Mouse (Mus musculus): ENCODE measurements around the gene Evl. TPM values are rescaled to one million over a fixed set of nuclear protein-coding genes. Genes with fewer than 3 reads are reported as not detected.

Evl gene
- polyA plus RNA-seq, 1 experiment from 2014 or later = 80.0 TPM

GRCm38 (mm10) chr12:108601326-108601725 is 46.8 kb downstream of the Evl start:
- ATAC-seq (ENCODE audit: insufficient number of reproducible peaks, low FRiP score, low TSS enrichment, low read depth) (no peak), DNase-seq (ENCODE audit: low spot score) (no peak)
- no peak overlapping the region for H3K9ac ChIP-seq (ENCODE audit: low read length)
- peaks cover 4% of the 10 kb centered on the region; the same call in 1 of the 2 replicates for H3K4me1 ChIP-seq (ENCODE audit: control insufficient read depth, insufficient read depth, low read length)
- no peaks in the 10 kb centered on the region for H3K36me3 ChIP-seq (ENCODE audit: control insufficient read depth, insufficient read depth, low read length)
- no peak overlapping the region for H3K4me3 ChIP-seq (ENCODE audit: low read depth, low read length)
- no peaks in the 10 kb centered on the region for H3K27me3 ChIP-seq (ENCODE audit: control insufficient read depth, insufficient read depth, low read length)
- no peaks in the 10 kb centered on the region for H3K9me3 ChIP-seq (ENCODE audit: control insufficient read depth, low read length)
- WGBS = 84% methylated on average over 8 of the region's 8 CpGs
- H3K27ac ChIP-seq (replicated peaks; ENCODE audit: low read depth, low read length) = no peak overlapping the region
- H3K4me2 ChIP-seq (ENCODE audit: low read depth, severe bottlenecking) = no peak overlapping the region

- H3K4me1 ChIP-seq (ENCODE audit: control insufficient read depth, insufficient read depth, low read length) = peaks cover 4% of the 10 kb centered on the region; the same call in 1 of the 2 replicates
Observed at GRCm38 (mm10) chr12:108604546-108604945, 50.0 kb downstream of the Evl start.

GRCm38 (mm10) chr12:108605521-108606281 is 51.2 kb downstream of the Evl start:
- no peak for ATAC-seq (ENCODE audit: insufficient number of reproducible peaks, low FRiP score, low TSS enrichment, low read depth)
- Histone ChIP-seq H3K27ac (replicated peaks; ENCODE audit: low read depth, low read length) (no peak overlapping the region; the same call in 1 of the 2 replicates), H3K4me2 (ENCODE audit: low read depth, severe bottlenecking) (no peak overlapping the region)

More at GRCm38 (mm10) chr12:108604546-108604945, 50.0 kb downstream of the Evl start:
- Histone ChIP-seq H3K27me3 (ENCODE audit: control insufficient read depth, insufficient read depth, low read length) (no peaks in the 10 kb centered on the region), H3K9me3 (ENCODE audit: control insufficient read depth, low read length) (no peaks in the 10 kb centered on the region), H3K36me3 (ENCODE audit: control insufficient read depth, insufficient read depth, low read length) (no peaks in the 10 kb centered on the region), H3K27ac (replicated peaks; ENCODE audit: low read depth, low read length) (no peak overlapping the region), H3K4me2 (ENCODE audit: low read depth, severe bottlenecking) (no peak overlapping the region), H3K4me3 (ENCODE audit: low read depth, low read length) (no peak overlapping the region), H3K9ac (ENCODE audit: low read length) (no peak overlapping the region)
- DNase-seq (ENCODE audit: low spot score) (no peak), ATAC-seq (ENCODE audit: insufficient number of reproducible peaks, low FRiP score, low TSS enrichment, low read depth) (no peak)

GRCm38 (mm10) chr12:108606321-108606720 is 51.8 kb downstream of the Evl start:
- Histone ChIP-seq H3K4me3 (ENCODE audit: low read depth, low read length) (no peak overlapping the region), H3K36me3 (ENCODE audit: control insufficient read depth, insufficient read depth, low read length) (no peaks in the 10 kb centered on the region), H3K4me1 (ENCODE audit: control insufficient read depth, insufficient read depth, low read length) (peaks cover 4% of the 10 kb centered on the region; the same call in 1 of the 2 replicates), H3K9ac (ENCODE audit: low read length) (no peak overlapping the region), H3K4me2 (ENCODE audit: low read depth, severe bottlenecking) (no peak overlapping the region), H3K27ac (replicated peaks; ENCODE audit: low read depth, low read length) (no peak overlapping the region), H3K9me3 (ENCODE audit: control insufficient read depth, low read length) (no peaks in the 10 kb centered on the region), H3K27me3 (ENCODE audit: control insufficient read depth, insufficient read depth, low read length) (no peaks in the 10 kb centered on the region)
- DNase-seq (ENCODE audit: low spot score) (no peak), ATAC-seq (ENCODE audit: insufficient number of reproducible peaks, low FRiP score, low TSS enrichment, low read depth) (no peak)
- WGBS = 86% methylated on average over 7 of the region's 7 CpGs

More at GRCm38 (mm10) chr12:108605521-108606281, 51.2 kb downstream of the Evl start:
- Histone ChIP-seq H3K9me3 (ENCODE audit: control insufficient read depth, low read length) (no peaks in the 10 kb centered on the region), H3K4me3 (ENCODE audit: low read depth, low read length) (no peak overlapping the region), H3K36me3 (ENCODE audit: control insufficient read depth, insufficient read depth, low read length) (no peaks in the 10 kb centered on the region), H3K9ac (ENCODE audit: low read length) (no peak overlapping the region), H3K4me1 (ENCODE audit: control insufficient read depth, insufficient read depth, low read length) (peaks cover 4% of the 10 kb centered on the region; the same call in 1 of the 2 replicates), H3K27me3 (ENCODE audit: control insufficient read depth, insufficient read depth, low read length) (no peaks in the 10 kb centered on the region)
- 70% methylated on average over 12 of the region's 12 CpGs for WGBS
- no peak for DNase-seq (ENCODE audit: low spot score)

- Histone ChIP-seq H3K4me3 (ENCODE audit: low read depth, low read length) (no peak overlapping the region), H3K9ac (ENCODE audit: low read length) (no peak overlapping the region), H3K36me3 (ENCODE audit: control insufficient read depth, insufficient read depth, low read length) (no peaks in the 10 kb centered on the region), H3K9me3 (ENCODE audit: control insufficient read depth, low read length) (no peaks in the 10 kb centered on the region), H3K4me2 (ENCODE audit: low read depth, severe bottlenecking) (no peak overlapping the region), H3K4me1 (ENCODE audit: control insufficient read depth, insufficient read depth, low read length) (peaks cover 4% of the 10 kb centered on the region; the same call in 1 of the 2 replicates), H3K27me3 (ENCODE audit: control insufficient read depth, insufficient read depth, low read length) (no peaks in the 10 kb centered on the region), H3K27ac (replicated peaks; ENCODE audit: low read depth, low read length) (no peak overlapping the region)
- ATAC-seq (ENCODE audit: insufficient number of reproducible peaks, low FRiP score, low TSS enrichment, low read depth) (no peak), DNase-seq (ENCODE audit: low spot score) (no peak)
- 95% methylated on average over 3 of the region's 3 CpGs for WGBS
Observed at GRCm38 (mm10) chr12:108609446-108609845, 54.9 kb downstream of the Evl start.

GRCm38 (mm10) chr12:108610255-108610654 is 55.7 kb downstream of the Evl start:
- H3K27me3 ChIP-seq (ENCODE audit: control insufficient read depth, insufficient read depth, low read length) = no peaks in the 10 kb centered on the region
- no peak overlapping the region for H3K4me3 ChIP-seq (ENCODE audit: low read depth, low read length)
- H3K9me3 ChIP-seq (ENCODE audit: control insufficient read depth, low read length) = no peaks in the 10 kb centered on the region
- H3K4me2 ChIP-seq (ENCODE audit: low read depth, severe bottlenecking) = no peak overlapping the region
- ATAC-seq (ENCODE audit: insufficient number of reproducible peaks, low FRiP score, low TSS enrichment, low read depth) (no peak), DNase-seq (ENCODE audit: low spot score) (no peak)
- no peaks in the 10 kb centered on the region for H3K36me3 ChIP-seq (ENCODE audit: control insufficient read depth, insufficient read depth, low read length)
- no peak overlapping the region for H3K9ac ChIP-seq (ENCODE audit: low read length)
- 92% methylated on average over 4 of the region's 4 CpGs for WGBS
- H3K4me1 ChIP-seq (ENCODE audit: control insufficient read depth, insufficient read depth, low read length) = peaks cover 3% of the 10 kb centered on the region; the same call in 1 of the 2 replicates
- no peak overlapping the region for H3K27ac ChIP-seq (replicated peaks; ENCODE audit: low read depth, low read length)

GRCm38 (mm10) chr12:108613081-108613480 is 58.6 kb downstream of the Evl start:
- Histone ChIP-seq H3K9ac (ENCODE audit: low read length) (no peak overlapping the region), H3K4me1 (ENCODE audit: control insufficient read depth, insufficient read depth, low read length) (no peaks in the 10 kb centered on the region), H3K27ac (replicated peaks; ENCODE audit: low read depth, low read length) (no peak overlapping the region), H3K9me3 (ENCODE audit: control insufficient read depth, low read length) (no peaks in the 10 kb centered on the region), H3K4me2 (ENCODE audit: low read depth, severe bottlenecking) (no peak overlapping the region), H3K27me3 (ENCODE audit: control insufficient read depth, insufficient read depth, low read length) (no peaks in the 10 kb centered on the region), H3K36me3 (ENCODE audit: control insufficient read depth, insufficient read depth, low read length) (no peaks in the 10 kb centered on the region), H3K4me3 (ENCODE audit: low read depth, low read length) (no peak overlapping the region)
- ATAC-seq (ENCODE audit: insufficient number of reproducible peaks, low FRiP score, low TSS enrichment, low read depth) (no peak), DNase-seq (ENCODE audit: low spot score) (peak; percentile 39)
- WGBS = 47% methylated on average over 3 of the region's 3 CpGs

- DNase-seq (ENCODE audit: low spot score) (no peak), ATAC-seq (ENCODE audit: insufficient number of reproducible peaks, low FRiP score, low TSS enrichment, low read depth) (no peak)
- no peaks in the 10 kb centered on the region for H3K9me3 ChIP-seq (ENCODE audit: control insufficient read depth, low read length)
Observed at GRCm38 (mm10) chr12:108617511-108617910, 63.0 kb downstream of the Evl start.

More at GRCm38 (mm10) chr12:108617511-108617910, 63.0 kb downstream of the Evl start:
- Histone ChIP-seq H3K27ac (replicated peaks; ENCODE audit: low read depth, low read length) (no peak overlapping the region), H3K4me1 (ENCODE audit: control insufficient read depth, insufficient read depth, low read length) (no peaks in the 10 kb centered on the region), H3K9ac (ENCODE audit: low read length) (no peak overlapping the region), H3K36me3 (ENCODE audit: control insufficient read depth, insufficient read depth, low read length) (no peaks in the 10 kb centered on the region), H3K4me3 (ENCODE audit: low read depth, low read length) (no peak overlapping the region), H3K4me2 (ENCODE audit: low read depth, severe bottlenecking) (no peak overlapping the region), H3K27me3 (ENCODE audit: control insufficient read depth, insufficient read depth, low read length) (no peaks in the 10 kb centered on the region)
- 74% methylated on average over 7 of the region's 7 CpGs for WGBS
